Mouse (Mus musculus) neural tube, embryonic 13.5 days (tissue): ENCODE measurements around the gene RPS10-NUDT3. TPM values are rescaled to one million over a fixed set of nuclear protein-coding genes. Genes with fewer than 3 reads are reported as not detected.
"Not testable (repeated sequence)": the region's sequence is repeated elsewhere in the genome, so short reads cannot be mapped to it uniquely, and the experiment has no call there.

Experiments used
- ATAC-seq: fragments of 200-750 bp; cut with Nextera tagmentation; 2 replicates; pipeline ENCODE4 v1.8.0; 2017; ENCODE audit warnings: low read depth, mild to moderate bottlenecking, moderate TSS enrichment, moderate library complexity
- H3K27ac ChIP-seq: fragments of 300-500 bp; sonication (generic); replicated peaks from 2 replicates; pipeline ENCODE4 v1.5.1; 2015; ENCODE audit warnings: moderate library complexity, mild to moderate bottlenecking, inconsistent platforms
- H3K27me3 ChIP-seq: fragments of 300-500 bp; sonication (generic); 2 replicates; pipeline ENCODE4 v1.6.1; 2015; ENCODE audit warnings: mild to moderate bottlenecking, inconsistent platforms
- H3K36me3 ChIP-seq: fragments of 300-500 bp; sonication (generic); 2 replicates; pipeline ENCODE4 v1.6.1; 2015; ENCODE audit warnings: mild to moderate bottlenecking, inconsistent platforms
- H3K4me1 ChIP-seq: fragments of 300-500 bp; sonication (generic); replicated peaks from 2 replicates; pipeline ENCODE4 v1.6.1; 2015; ENCODE audit warnings: inconsistent platforms
- H3K4me2 ChIP-seq: fragments of 300-500 bp; sonication (generic); 2 replicates; pipeline ENCODE4 v1.6.1; 2015; ENCODE audit warnings: inconsistent platforms, mild to moderate bottlenecking, moderate library complexity
- H3K4me3 ChIP-seq: fragments of 300-500 bp; sonication (generic); 2 replicates; pipeline ENCODE4 v1.5.1; 2015; ENCODE audit warnings: mild to moderate bottlenecking, inconsistent platforms
- H3K9ac ChIP-seq: fragments of 300-500 bp; sonication (generic); 2 replicates; pipeline ENCODE4 v1.6.1; 2015; ENCODE audit warnings: moderate library complexity, mild to moderate bottlenecking, inconsistent platforms
- H3K9me3 ChIP-seq: fragments of 300-500 bp; sonication (generic); 2 replicates; pipeline ENCODE4 v1.6.1; 2016; ENCODE audit warnings: inconsistent platforms
- WGBS: fragments of 180-500 bp; shearing (Covaris S2); methylation state at CpG from one replicate; pipeline ENCODE4 v1.1.7; 2015; 5-methylcytosine and 5-hydroxymethylcytosine counted together
- polyA plus RNA-seq: library from polyadenylated mRNA; unstranded; fragments of >200 nt; fragmentation: Nextera tagmentation; extraction: Ambion mirVana; gene quantifications from 2 replicates; pipeline ENCODE4 v1.2.1, GENCODE M21; 2015

The RPS10-NUDT3 gene
- polyA plus RNA-seq, 1 experiment from 2014 or later, result not detected

- H3K9ac ChIP-seq, result peak within 1 kb of the TSS; percentile 83
- H3K4me1 ChIP-seq, result peaks cover 28% of the 10 kb centered on the region
- peak within 1 kb of the TSS; percentile 60 for H3K4me3 ChIP-seq
- H3K36me3 ChIP-seq, result no peaks in the 10 kb centered on the region
- peak within 1 kb of the TSS; percentile 76 for H3K27ac ChIP-seq
- peaks cover 26% of the 10 kb centered on the region for H3K27me3 ChIP-seq
- 2% methylated on average over 52 of the region's 65 CpGs for WGBS
- ATAC-seq, result peak; percentile 86
- H3K9me3 ChIP-seq, result no peaks in the 10 kb centered on the region
- H3K4me2 ChIP-seq, result peak within 1 kb of the TSS; percentile 72
These were observed 20.3 kb upstream of the RPS10-NUDT3 start, which contains the start of gene Pacsin1 for GRCm38 (mm10) chr17:27655089-27656010. Gene Pacsin1 (plus strand): TSS chr17:27655509.

GRCm38 (mm10) chr17:27653253-27653959 lies 18.4 kb upstream of the RPS10-NUDT3 start:
- H3K27ac ChIP-seq, result no peak overlapping the region
- H3K36me3 ChIP-seq, result no peaks in the 10 kb centered on the region
- H3K4me1 ChIP-seq, result peaks cover 28% of the 10 kb centered on the region
- no peak overlapping the region for H3K4me3 ChIP-seq
- WGBS, result 51% methylated on average over 10 of the region's 10 CpGs
- no peak for ATAC-seq
- peaks cover 26% of the 10 kb centered on the region for H3K27me3 ChIP-seq
- no peak overlapping the region for H3K4me2 ChIP-seq
- no peak overlapping the region for H3K9ac ChIP-seq
- H3K9me3 ChIP-seq, result no peaks in the 10 kb centered on the region

- no peak for ATAC-seq
- Histone ChIP-seq H3K4me1 (peaks cover 26% of the 10 kb centered on the region), H3K36me3 (no peaks in the 10 kb centered on the region), H3K27me3 (peaks cover 25% of the 10 kb centered on the region), H3K27ac (no peak overlapping the region), H3K9me3 (no peaks in the 10 kb centered on the region), H3K4me3 (no peak overlapping the region), H3K9ac (no peak overlapping the region), H3K4me2 (no peak overlapping the region)
- WGBS, result 82% methylated on average over 23 of the region's 23 CpGs
These were observed 17.2 kb upstream of the RPS10-NUDT3 start for GRCm38 (mm10) chr17:27652046-27652790.

- 82% methylated on average over 13 of the region's 13 CpGs for WGBS
- peaks cover 13% of the 10 kb centered on the region for H3K27me3 ChIP-seq
- H3K9me3 ChIP-seq, result no peaks in the 10 kb centered on the region
- ATAC-seq, result no peak
- peaks cover 10% of the 10 kb centered on the region for H3K4me1 ChIP-seq
- no peak overlapping the region for H3K4me3 ChIP-seq
- no peaks in the 10 kb centered on the region for H3K36me3 ChIP-seq
- no peak overlapping the region for H3K9ac ChIP-seq
- H3K4me2 ChIP-seq, result no peak overlapping the region
- H3K27ac ChIP-seq, result no peak overlapping the region
These were observed 15.6 kb upstream of the RPS10-NUDT3 start for GRCm38 (mm10) chr17:27650586-27650985.

- H3K27ac ChIP-seq, result no peak overlapping the region
- H3K4me1 ChIP-seq, result peaks cover 6% of the 10 kb centered on the region
- ATAC-seq, result no peak
- no peak overlapping the region for H3K9ac ChIP-seq
- no peak overlapping the region for H3K4me2 ChIP-seq
- H3K36me3 ChIP-seq, result no peaks in the 10 kb centered on the region
- 12% methylated on average over 12 of the region's 12 CpGs for WGBS
- peaks cover 12% of the 10 kb centered on the region for H3K27me3 ChIP-seq
- no peaks in the 10 kb centered on the region for H3K9me3 ChIP-seq
- H3K4me3 ChIP-seq, result no peak overlapping the region
These were observed 15.1 kb upstream of the RPS10-NUDT3 start for GRCm38 (mm10) chr17:27650160-27650559.

GRCm38 (mm10) chr17:27645807-27646206 lies 10.8 kb upstream of the RPS10-NUDT3 start:
- H3K4me2 ChIP-seq, result no peak overlapping the region
- H3K4me3 ChIP-seq, result no peak overlapping the region
- H3K36me3 ChIP-seq, result no peaks in the 10 kb centered on the region
- H3K4me1 ChIP-seq, result peaks cover 18% of the 10 kb centered on the region
- no peak for ATAC-seq
- no peaks in the 10 kb centered on the region; the same call in 1 of the 2 replicates for H3K27me3 ChIP-seq
- no peak overlapping the region for H3K27ac ChIP-seq
- no peak overlapping the region for H3K9ac ChIP-seq
- no peaks in the 10 kb centered on the region for H3K9me3 ChIP-seq
- 38% methylated on average over 7 of the region's 7 CpGs for WGBS

- H3K4me3 ChIP-seq, result no peak overlapping the region
- H3K4me1 ChIP-seq, result peaks cover 18% of the 10 kb centered on the region
- H3K4me2 ChIP-seq, result no peak overlapping the region
- no peak overlapping the region for H3K27ac ChIP-seq
- H3K9me3 ChIP-seq, result no peaks in the 10 kb centered on the region
- 43% methylated on average over 2 of the region's 2 CpGs for WGBS
- no peaks in the 10 kb centered on the region; the same call in 1 of the 2 replicates for H3K27me3 ChIP-seq
- H3K36me3 ChIP-seq, result no peaks in the 10 kb centered on the region
- H3K9ac ChIP-seq, result no peak overlapping the region
- no peak for ATAC-seq
These were observed 9.6 kb upstream of the RPS10-NUDT3 start for GRCm38 (mm10) chr17:27644572-27644971.

- Histone ChIP-seq H3K9ac (no peak overlapping the region), H3K27me3 (no peaks in the 10 kb centered on the region; the same call in 1 of the 2 replicates), H3K4me3 (no peak overlapping the region), H3K36me3 (no peaks in the 10 kb centered on the region), H3K27ac (peak overlapping the region; percentile 91), H3K4me2 (no peak overlapping the region), H3K4me1 (peaks cover 18% of the 10 kb centered on the region), H3K9me3 (no peaks in the 10 kb centered on the region)
- ATAC-seq, result no peak
- WGBS, result 88% methylated on average over 9 of the region's 9 CpGs
These were observed 8.7 kb upstream of the RPS10-NUDT3 start for GRCm38 (mm10) chr17:27643756-27644155.

GRCm38 (mm10) chr17:27643101-27643500 lies 8.1 kb upstream of the RPS10-NUDT3 start:
- H3K9me3 ChIP-seq, result no peaks in the 10 kb centered on the region
- H3K4me3 ChIP-seq, result no peak overlapping the region
- H3K36me3 ChIP-seq, result no peaks in the 10 kb centered on the region
- peak; percentile 66 for ATAC-seq
- H3K27me3 ChIP-seq, result no peaks in the 10 kb centered on the region
- H3K4me2 ChIP-seq, result peak overlapping the region; percentile 41
- H3K27ac ChIP-seq, result peak overlapping the region; percentile 91
- WGBS, result 22% methylated on average over 6 of the region's 6 CpGs
- H3K9ac ChIP-seq, result peak overlapping the region; percentile 55
- peaks cover 18% of the 10 kb centered on the region for H3K4me1 ChIP-seq

GRCm38 (mm10) chr17:27642491-27643062 lies 7.6 kb upstream of the RPS10-NUDT3 start:
- H3K27me3 ChIP-seq, result no peaks in the 10 kb centered on the region
- ATAC-seq, result peak; percentile 91
- 1% methylated on average over 12 of the region's 12 CpGs for WGBS
- H3K4me2 ChIP-seq, result peak overlapping the region; percentile 41
- peak overlapping the region; percentile 7; the same call in 1 of the 2 replicates for H3K4me3 ChIP-seq
- H3K4me1 ChIP-seq, result peaks cover 19% of the 10 kb centered on the region
- no peaks in the 10 kb centered on the region for H3K9me3 ChIP-seq
- H3K9ac ChIP-seq, result peak overlapping the region; percentile 55
- peak overlapping the region; percentile 91 for H3K27ac ChIP-seq
- H3K36me3 ChIP-seq, result no peaks in the 10 kb centered on the region

- H3K27ac ChIP-seq, H3K4me2 ChIP-seq, H3K9ac ChIP-seq, H3K36me3 ChIP-seq, ATAC-seq, H3K4me3 ChIP-seq, H3K9me3 ChIP-seq, H3K27me3 ChIP-seq: not testable (repeated sequence)
- H3K4me1 ChIP-seq, result peaks cover 37% of the 10 kb centered on the region
- 93% methylated on average over 6 of the region's 6 CpGs for WGBS
These were observed 4.8 kb upstream of the RPS10-NUDT3 start for GRCm38 (mm10) chr17:27639851-27640250.
